Mouse (Mus musculus): Measurements from ENCODE around the gene Yaf2. TPM values are rescaled to one million over a fixed set of nuclear protein-coding genes. Genes with fewer than 3 reads are reported as not detected.
"Not testable (repeated sequence)": the region's sequence is repeated elsewhere in the genome, so short reads cannot be mapped to it uniquely, and the experiment has no call there.

The Yaf2 gene
- 104 and 116 TPM in 2 replicates for polyA plus RNA-seq (2016; fragmentation: Nextera tagmentation; extraction: Ambion mirVana)

DNA sequence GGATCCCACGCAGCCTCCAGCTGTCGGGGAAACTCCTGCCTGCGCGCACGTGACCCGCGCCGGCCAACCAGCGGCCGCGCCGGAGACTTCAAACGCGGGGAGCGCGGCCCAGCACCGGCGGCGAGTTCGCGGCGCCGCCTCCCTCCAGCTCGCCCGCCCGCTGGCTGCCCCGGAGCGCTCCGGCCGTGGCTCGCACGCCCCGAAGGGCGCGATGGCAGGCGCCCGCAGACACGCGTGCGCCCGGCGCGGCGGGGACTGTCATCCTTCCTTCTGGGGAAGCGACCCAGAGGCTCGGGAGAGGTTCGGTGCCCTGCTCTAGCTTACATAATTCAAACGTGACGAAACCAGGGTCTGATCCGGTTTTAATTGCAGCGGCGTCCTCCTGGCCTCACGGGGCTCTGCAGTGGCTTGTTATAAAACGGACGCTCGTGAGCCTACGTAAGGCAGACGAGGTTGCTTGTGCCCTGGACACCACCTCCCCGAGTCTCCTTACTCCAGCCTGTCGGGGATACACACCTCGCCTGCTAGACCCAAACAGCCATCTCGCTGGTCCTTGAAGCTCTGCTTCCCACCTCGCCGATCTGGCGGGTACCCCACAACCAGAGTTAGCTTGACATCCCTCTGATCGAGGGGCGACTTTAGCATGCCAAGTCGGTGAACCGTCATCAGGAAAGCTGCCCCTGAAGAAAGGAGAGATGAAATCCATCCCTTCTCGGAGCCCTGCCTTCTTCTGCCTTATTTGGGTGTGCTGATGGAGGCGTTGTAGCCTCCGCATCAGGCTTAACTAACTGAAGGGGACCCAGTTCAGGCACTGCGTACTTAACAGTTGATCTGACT, at the start of gene Yaf2:
Gene Yaf2 (minus strand): TSS at position 11 of the 837 bp plus-strand sequence.
- Histone ChIP-seq H3K9me3 (no peaks in the 10 kb centered on the region), H3K27me3 (ENCODE audit: insufficient read depth, poor library complexity, severe bottlenecking) (no peaks in the 10 kb centered on the region), H3K36me3 (peaks cover 12% of the 10 kb centered on the region), H3K4me1 (replicated peaks) (peaks cover 19% of the 10 kb centered on the region), H3K4me3 (peak within 1 kb of the TSS; percentile 86), H3K27ac (peak within 1 kb of the TSS; percentile 97)
- WGBS = under 1% methylated on average over 73 of the region's 73 CpGs
- DNase-seq (ENCODE audit: low spot score) = peak; percentile 86

DNA sequence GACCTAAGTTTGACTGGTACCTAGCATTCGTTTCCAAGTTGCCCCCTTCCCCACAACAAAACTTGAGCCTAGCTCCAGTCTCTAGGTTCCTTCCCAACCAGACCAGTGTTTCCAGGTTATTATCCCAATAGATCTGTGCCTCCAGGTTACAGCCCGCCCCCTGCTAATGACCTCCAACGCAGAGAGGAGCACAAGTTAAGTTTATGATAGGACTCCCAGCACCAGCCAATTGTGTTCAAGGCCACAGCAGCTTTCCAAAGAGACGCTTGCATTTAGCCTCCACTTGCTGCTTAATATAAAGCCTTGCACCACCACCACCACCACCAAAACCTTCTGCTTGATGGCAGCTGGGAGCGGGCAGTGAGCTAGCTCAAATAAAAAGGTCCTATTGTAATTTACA, 44.6 kb upstream of the Yaf2 start:
- 70% methylated on average over 5 of the region's 5 CpGs for WGBS
- Histone ChIP-seq H3K27me3 (ENCODE audit: insufficient read depth, poor library complexity, severe bottlenecking) (no peaks in the 10 kb centered on the region), H3K4me1 (replicated peaks) (no peaks in the 10 kb centered on the region), H3K9me3 (no peaks in the 10 kb centered on the region), H3K36me3 (peaks cover 27% of the 10 kb centered on the region), H3K4me3 (no peak overlapping the region), H3K27ac (no peak overlapping the region)
- no peak for DNase-seq (ENCODE audit: low spot score)

DNA sequence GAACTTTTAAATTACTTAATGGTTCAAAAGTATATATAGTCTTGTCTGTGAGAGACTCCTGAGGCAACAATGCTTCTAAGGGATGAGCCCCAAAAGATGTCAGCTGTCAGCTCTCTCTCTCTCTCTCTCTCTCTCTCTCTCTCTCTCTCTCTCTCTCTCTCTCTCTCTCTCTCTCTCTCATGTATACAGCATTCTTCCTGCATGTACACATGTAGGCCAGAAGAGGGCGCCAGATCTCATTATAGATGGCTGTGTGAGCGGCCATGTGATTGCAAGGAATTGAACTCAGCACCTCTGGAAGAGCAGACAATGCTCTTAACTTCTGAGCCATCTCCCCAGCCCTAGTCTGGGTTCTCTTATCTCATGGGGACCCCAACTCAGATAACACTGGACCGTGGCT, 42.4 kb upstream of the Yaf2 start:
- H3K4me1 ChIP-seq (replicated peaks) = no peaks in the 10 kb centered on the region
- no peaks in the 10 kb centered on the region for H3K9me3 ChIP-seq
- H3K36me3 ChIP-seq = peaks cover 7% of the 10 kb centered on the region
- no peak for DNase-seq (ENCODE audit: low spot score)
- H3K27ac ChIP-seq = no peak overlapping the region
- no peaks in the 10 kb centered on the region for H3K27me3 ChIP-seq (ENCODE audit: insufficient read depth, poor library complexity, severe bottlenecking)
- WGBS = 80% methylated on average over 3 of the region's 3 CpGs
- H3K4me3 ChIP-seq = no peak overlapping the region

DNA sequence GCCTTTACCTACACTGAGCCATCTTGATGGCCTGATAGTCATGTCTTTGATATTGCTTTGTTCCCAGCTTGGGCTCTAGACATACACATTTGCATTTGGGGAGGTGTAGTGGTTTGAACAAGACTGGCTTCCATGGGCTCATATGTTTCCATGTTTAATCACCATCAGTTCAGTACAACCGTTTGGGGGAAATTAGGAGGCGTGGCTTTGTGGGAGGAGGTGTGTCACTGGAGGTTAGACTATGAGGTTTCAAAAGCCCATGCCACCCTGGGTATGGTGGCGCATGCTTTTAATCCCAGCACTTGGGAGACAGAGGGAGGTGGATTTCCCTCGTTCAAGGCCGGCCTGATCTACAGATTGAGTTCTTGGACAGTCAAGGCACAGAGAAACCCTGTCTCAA, 39.0 kb upstream of the Yaf2 start:
- Histone ChIP-seq H3K4me1 (replicated peaks) (no peaks in the 10 kb centered on the region), H3K36me3 (no peaks in the 10 kb centered on the region), H3K4me3 (no peak overlapping the region), H3K9me3 (no peaks in the 10 kb centered on the region), H3K27ac (no peak overlapping the region), H3K27me3 (ENCODE audit: insufficient read depth, poor library complexity, severe bottlenecking) (no peaks in the 10 kb centered on the region)
- 92% methylated on average over 5 of the region's 5 CpGs for WGBS
- no peak for DNase-seq (ENCODE audit: low spot score)

DNA sequence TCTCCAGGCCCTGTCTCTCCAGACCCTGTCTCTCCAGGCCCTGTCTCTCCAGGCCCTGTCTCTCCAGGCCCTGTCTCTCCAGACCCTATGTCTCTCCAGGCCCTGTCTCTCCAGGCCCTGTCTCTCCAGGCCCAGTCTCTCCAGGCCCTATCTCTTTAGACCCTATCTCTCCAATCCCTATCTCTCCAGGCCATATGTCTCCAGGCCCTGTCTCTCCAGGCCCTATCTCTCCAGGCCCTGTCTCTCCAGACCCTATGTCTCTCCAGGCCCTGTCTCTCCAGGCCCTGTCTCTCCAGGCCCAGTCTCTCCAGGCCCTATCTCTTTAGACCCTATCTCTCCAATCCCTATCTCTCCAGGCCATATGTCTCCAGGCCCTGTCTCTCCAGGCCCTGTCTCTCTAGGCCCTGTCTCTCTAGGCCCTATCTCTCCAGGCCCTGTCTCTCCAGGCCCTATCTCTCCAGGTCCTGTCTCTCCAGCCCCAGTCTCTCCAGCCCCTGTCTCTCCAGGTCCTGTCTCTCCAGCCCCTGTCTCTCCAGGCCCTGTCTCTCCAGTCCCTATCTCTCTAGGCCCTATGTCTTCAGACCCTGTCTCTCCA, 35.9 kb upstream of the Yaf2 start:
- not testable (repeated sequence) for H3K9me3 ChIP-seq; H3K27ac ChIP-seq; H3K36me3 ChIP-seq; DNase-seq (ENCODE audit: low spot score); H3K4me1 ChIP-seq (replicated peaks); H3K4me3 ChIP-seq; H3K27me3 ChIP-seq (ENCODE audit: insufficient read depth, poor library complexity, severe bottlenecking)

DNA sequence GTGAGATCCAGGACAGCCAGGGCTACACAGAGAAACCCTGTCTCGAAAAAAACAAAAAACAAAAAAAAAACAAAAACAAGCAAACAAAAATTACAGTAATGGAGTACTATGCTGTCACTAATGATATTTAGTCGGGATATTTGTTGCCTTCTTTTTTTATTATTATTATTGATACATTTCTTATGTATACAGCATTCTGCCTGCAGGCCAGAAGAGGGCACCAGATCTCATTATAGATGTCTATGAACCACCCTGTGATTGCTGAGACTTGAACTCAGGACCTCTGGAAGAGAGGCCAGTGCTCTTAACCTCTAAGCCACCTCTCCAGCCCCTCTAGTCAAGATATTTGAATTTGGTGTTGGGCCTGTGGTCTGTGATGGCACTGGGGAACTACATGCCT, 35.1 kb upstream of the Yaf2 start:
- no peaks in the 10 kb centered on the region for H3K36me3 ChIP-seq
- no peak overlapping the region for H3K27ac ChIP-seq
- H3K4me1 ChIP-seq (replicated peaks) = no peaks in the 10 kb centered on the region
- 86% methylated on average over 2 of the region's 2 CpGs for WGBS
- H3K27me3 ChIP-seq (ENCODE audit: insufficient read depth, poor library complexity, severe bottlenecking) = no peaks in the 10 kb centered on the region
- H3K9me3 ChIP-seq = no peaks in the 10 kb centered on the region
- no peak overlapping the region for H3K4me3 ChIP-seq
- no peak for DNase-seq (ENCODE audit: low spot score)

DNA sequence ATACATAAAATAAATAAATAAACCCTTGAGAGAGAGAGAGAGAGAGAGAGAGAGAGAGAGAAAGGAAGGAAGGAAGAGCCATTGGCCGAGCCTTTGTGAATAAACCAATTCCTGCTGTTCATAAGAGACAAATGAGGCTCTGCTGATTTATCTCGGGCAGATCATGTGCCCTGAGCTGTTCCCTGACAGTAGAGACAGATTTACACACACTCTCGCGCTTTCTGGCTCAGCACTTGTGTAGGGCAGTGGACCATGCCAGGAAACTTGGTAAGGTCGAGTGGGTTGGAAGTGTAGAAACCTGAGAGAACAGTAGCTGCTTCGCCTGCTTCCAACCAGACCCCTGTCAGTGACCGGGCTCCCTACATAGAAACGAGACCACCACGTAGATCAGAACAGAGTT, 31.8 kb upstream of the Yaf2 start:
- Histone ChIP-seq H3K4me3 (no peak overlapping the region), H3K4me1 (replicated peaks) (no peaks in the 10 kb centered on the region), H3K9me3 (no peaks in the 10 kb centered on the region), H3K27ac (no peak overlapping the region), H3K27me3 (ENCODE audit: insufficient read depth, poor library complexity, severe bottlenecking) (no peaks in the 10 kb centered on the region), H3K36me3 (no peaks in the 10 kb centered on the region)
- 74% methylated on average over 9 of the region's 9 CpGs for WGBS
- DNase-seq (ENCODE audit: low spot score) = no peak

DNA sequence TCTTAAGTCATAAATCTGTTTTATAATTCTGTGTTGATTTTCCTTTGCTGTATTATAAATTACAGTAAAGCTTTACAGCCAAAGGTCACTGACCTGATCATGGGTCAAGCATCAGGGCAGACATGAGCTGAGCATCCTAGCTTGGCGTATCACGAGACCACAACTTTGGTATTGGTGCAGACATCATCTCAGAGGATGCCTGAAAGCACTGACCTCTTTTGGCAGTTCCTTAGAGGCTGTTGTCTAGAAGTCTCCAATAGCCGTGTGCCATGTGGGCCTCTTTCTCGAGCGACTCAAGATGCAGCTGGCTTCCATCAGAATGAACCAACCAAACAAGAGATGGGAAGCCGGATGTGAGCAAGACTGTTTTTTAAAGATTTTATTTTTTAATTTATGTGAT, 28.8 kb upstream of the Yaf2 start:
- H3K9me3 ChIP-seq = no peaks in the 10 kb centered on the region
- H3K36me3 ChIP-seq = no peaks in the 10 kb centered on the region
- 91% methylated on average over 6 of the region's 6 CpGs for WGBS
- no peak overlapping the region for H3K27ac ChIP-seq
- no peaks in the 10 kb centered on the region for H3K27me3 ChIP-seq (ENCODE audit: insufficient read depth, poor library complexity, severe bottlenecking)
- DNase-seq (ENCODE audit: low spot score) = no peak
- H3K4me1 ChIP-seq (replicated peaks) = no peaks in the 10 kb centered on the region
- H3K4me3 ChIP-seq = no peak overlapping the region

DNA sequence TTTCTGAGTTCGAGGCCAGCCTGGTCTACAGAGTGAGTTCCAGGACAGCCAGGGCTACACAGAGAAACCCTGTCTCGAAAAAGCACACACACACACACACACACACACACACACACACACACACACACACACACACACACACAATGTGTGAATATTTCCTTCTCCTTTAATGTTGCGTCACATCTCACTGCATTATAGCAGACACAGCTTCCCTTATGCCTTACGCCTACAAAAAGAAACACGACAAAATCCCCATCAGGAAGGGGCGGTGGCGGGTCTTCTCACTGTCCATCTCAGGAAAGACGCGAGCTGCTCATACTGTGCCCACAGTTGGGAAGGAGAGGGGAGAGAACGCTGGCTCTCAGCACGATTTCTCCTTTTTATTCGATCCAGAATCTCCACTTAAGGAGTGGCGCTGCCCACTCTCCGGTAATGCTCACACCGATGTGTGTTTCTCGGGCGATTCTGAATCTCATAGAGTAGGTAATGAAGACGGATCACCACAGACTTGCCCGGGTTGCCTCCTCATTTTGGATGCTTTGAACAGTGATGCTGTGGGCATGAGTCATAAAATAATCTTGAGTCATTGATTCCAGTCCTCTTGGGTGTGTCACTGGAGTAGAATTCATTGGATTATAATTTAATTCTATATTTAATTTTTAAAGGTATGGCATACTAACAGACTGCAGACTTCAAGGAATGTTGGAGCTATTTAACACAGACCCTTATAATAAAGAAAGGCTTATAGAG, 21.8 kb upstream of the Yaf2 start:
- no peak overlapping the region for H3K27ac ChIP-seq
- no peaks in the 10 kb centered on the region for H3K36me3 ChIP-seq
- no peak overlapping the region for H3K4me3 ChIP-seq
- no peaks in the 10 kb centered on the region for H3K27me3 ChIP-seq (ENCODE audit: insufficient read depth, poor library complexity, severe bottlenecking)
- H3K9me3 ChIP-seq = no peaks in the 10 kb centered on the region
- H3K4me1 ChIP-seq (replicated peaks) = no peaks in the 10 kb centered on the region
- WGBS = 90% methylated on average over 18 of the region's 19 CpGs
- DNase-seq (ENCODE audit: low spot score) = no peak

DNA sequence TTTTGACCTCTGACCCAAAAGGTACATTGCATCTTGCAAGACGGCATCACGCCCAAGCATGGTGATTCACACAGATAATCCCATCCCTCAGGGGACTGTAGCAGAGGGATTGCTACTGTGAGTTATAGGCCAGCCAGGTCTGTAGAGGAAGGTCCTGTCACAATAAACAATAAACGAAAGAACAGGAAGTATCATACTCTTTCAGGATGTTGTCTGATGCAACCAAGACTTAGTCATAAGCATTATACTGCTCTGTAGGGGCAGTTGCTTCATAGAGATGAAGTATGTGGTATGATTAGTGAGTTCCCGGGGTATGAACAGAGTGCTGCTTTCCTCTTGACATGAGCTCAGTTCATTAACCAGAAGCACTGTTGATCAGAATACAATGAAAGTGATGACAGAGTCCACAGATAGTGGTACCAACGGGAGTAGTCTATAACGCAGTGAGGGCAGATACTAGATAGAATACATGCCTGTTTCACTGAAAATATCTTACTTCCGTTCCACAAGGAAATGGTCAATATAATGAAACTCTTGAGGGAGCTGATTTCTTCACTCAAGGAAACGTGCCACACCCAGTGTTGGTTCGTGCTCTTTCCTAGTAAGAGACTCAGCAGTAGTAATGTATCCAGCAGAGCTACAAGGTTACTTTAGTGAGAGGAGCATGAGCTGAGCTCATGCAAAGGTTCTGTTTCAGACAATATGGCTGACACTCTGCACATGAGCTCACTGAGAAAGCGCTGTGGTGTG, 4.1 kb upstream of the Yaf2 start:
- peaks cover 9% of the 10 kb centered on the region for H3K4me1 ChIP-seq (replicated peaks)

DNA sequence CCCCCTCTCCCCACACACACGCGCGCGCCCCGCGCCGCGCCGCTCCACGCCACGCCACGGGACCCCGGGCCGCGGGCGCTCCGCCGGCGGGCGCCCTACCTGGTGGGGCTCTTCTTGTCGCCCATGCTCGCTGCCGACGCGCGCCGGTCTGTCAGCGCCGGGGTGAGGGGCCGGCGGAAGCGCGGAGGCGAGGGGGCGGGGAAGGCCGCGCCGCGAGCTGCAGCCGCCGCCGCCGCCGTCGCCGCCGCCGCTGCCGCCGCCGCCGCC, 144 bp downstream of the Yaf2 start:
- Histone ChIP-seq H3K27me3 (ENCODE audit: insufficient read depth, poor library complexity, severe bottlenecking) (no peaks in the 10 kb centered on the region), H3K4me3 (peak overlapping the region; percentile 86), H3K36me3 (peaks cover 12% of the 10 kb centered on the region), H3K4me1 (replicated peaks) (peaks cover 19% of the 10 kb centered on the region), H3K27ac (peak overlapping the region; percentile 97), H3K9me3 (no peaks in the 10 kb centered on the region)
- WGBS = 3% methylated on average over 52 of the region's 52 CpGs
- no peak for DNase-seq (ENCODE audit: low spot score)

More for the DNA sequence above, 4.1 kb upstream of the Yaf2 start:
- DNase-seq (ENCODE audit: low spot score) = no peak
- no peaks in the 10 kb centered on the region for H3K9me3 ChIP-seq
- H3K27me3 ChIP-seq (ENCODE audit: insufficient read depth, poor library complexity, severe bottlenecking) = no peaks in the 10 kb centered on the region
- no peak overlapping the region for H3K4me3 ChIP-seq
- no peaks in the 10 kb centered on the region for H3K36me3 ChIP-seq
- 89% methylated on average over 10 of the region's 10 CpGs for WGBS
- H3K27ac ChIP-seq = no peak overlapping the region

DNA sequence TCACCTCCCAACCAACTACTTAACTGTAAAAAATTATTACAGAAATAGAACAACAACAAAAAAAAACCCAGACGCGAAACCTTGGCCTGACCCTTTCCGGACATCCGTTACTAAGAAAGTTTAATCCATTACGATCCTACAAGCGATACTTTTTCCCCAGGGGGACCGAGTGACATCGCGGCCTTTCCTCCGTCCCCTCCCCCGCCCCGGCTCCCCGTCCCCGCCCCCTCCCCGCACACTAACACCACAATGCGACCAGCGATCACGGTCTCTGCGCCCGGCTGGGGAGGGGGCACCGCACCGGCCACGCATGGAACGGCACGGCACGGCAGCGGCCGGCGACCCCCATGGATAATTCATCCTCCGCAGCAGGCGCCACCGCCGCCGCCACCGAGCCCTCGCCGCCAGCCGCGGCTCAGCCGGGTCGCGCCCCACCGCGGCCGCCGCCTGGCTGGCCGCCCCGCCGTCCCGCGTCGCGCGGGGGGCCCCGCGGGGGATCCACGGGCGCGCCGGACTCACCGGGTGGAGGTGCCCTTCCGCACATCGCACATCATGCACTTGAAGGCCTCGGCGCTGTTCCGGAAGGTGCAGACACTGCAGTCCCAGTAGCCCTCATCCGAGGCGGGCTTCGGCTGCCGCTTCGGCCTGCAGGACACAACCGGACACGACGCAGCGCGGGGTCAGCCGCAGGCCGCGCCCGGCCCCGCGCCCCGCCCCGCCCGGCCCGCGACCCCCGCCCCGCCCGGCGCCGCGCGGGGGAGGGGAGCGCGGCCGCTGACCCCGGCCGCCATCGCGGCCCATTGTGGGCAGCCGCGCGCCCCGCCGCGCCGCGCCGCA, 696 bp downstream of the Yaf2 start:
- DNase-seq (ENCODE audit: low spot score) = peak; percentile 73
- H3K4me1 ChIP-seq (replicated peaks) = peaks cover 19% of the 10 kb centered on the region
- peak overlapping the region; percentile 97 for H3K27ac ChIP-seq
- no peaks in the 10 kb centered on the region for H3K9me3 ChIP-seq
- no peaks in the 10 kb centered on the region for H3K27me3 ChIP-seq (ENCODE audit: insufficient read depth, poor library complexity, severe bottlenecking)
- 3% methylated on average over 108 of the region's 110 CpGs for WGBS
- peak overlapping the region; percentile 86 for H3K4me3 ChIP-seq
- H3K36me3 ChIP-seq = peaks cover 12% of the 10 kb centered on the region

Data from hindbrain, embryonic 10.5 days (tissue).